Mouse (Mus musculus) limb, embryonic 14.5 days (tissue): ENCODE measurements at regions not wholly inside any gene's neighbourhood (a gene's known extent, or its start where the extent isn't known, plus 50 kb on each side); places are given as distances from the start of the nearest gene placed in this dataset.

Experiments
- ATAC-seq: fragments of 200-750 bp; cut with Nextera tagmentation; 2 replicates; pipeline ENCODE4 v1.8.0; 2017; ENCODE audit warnings: low read depth, moderate number of reproducible peaks, moderate TSS enrichment; ENCODE audit not compliant: low FRiP score
- DNase-seq: peaks from one replicate; pipeline ENCODE4 v3.0.0-alpha.2; 2015; ENCODE audit warnings: low spot score
- H3K27ac ChIP-seq: fragments of 300-500 bp; sonication (generic); replicated peaks from 2 replicates; pipeline ENCODE4 v1.5.1; 2014; ENCODE audit warnings: low read depth, mild to moderate bottlenecking, low read length, moderate library complexity, mixed read lengths
- H3K27me3 ChIP-seq: fragments of 300-500 bp; sonication (generic); 2 replicates; pipeline ENCODE4 v1.6.1; 2014; ENCODE audit warnings: low read length, mixed read lengths; ENCODE audit not compliant: control insufficient read depth, insufficient read depth
- H3K36me3 ChIP-seq: fragments of 300-500 bp; sonication (generic); 2 replicates; pipeline ENCODE4 v1.6.1; 2014; ENCODE audit warnings: mild to moderate bottlenecking, low read length, moderate library complexity, mixed read lengths; ENCODE audit not compliant: control insufficient read depth, insufficient read depth
- H3K4me1 ChIP-seq: fragments of 300-500 bp; sonication (generic); 2 replicates; pipeline ENCODE4 v1.6.1; 2014; ENCODE audit warnings: antibody characterized with exemption, low read length, mixed read lengths; ENCODE audit not compliant: control insufficient read depth, insufficient read depth
- H3K4me2 ChIP-seq: fragments of 300-500 bp; sonication (generic); replicated peaks from 2 replicates; pipeline ENCODE4 v1.6.1; 2014; ENCODE audit warnings: low read depth, mild to moderate bottlenecking, low read length, moderate library complexity; ENCODE audit not compliant: severe bottlenecking
- H3K4me3 ChIP-seq: fragments of 300-500 bp; sonication (generic); replicated peaks from 2 replicates; pipeline ENCODE4 v1.5.1; 2014; ENCODE audit warnings: low read length
- H3K9ac ChIP-seq: fragments of 300-500 bp; sonication (generic); 2 replicates; pipeline ENCODE4 v1.6.1; 2014; ENCODE audit warnings: mild to moderate bottlenecking, low read depth, low read length, moderate library complexity; ENCODE audit not compliant: severe bottlenecking
- H3K9me3 ChIP-seq: fragments of 300-500 bp; sonication (generic); 2 replicates; pipeline ENCODE4 v1.6.1; 2016; ENCODE audit warnings: low read length; ENCODE audit not compliant: control insufficient read depth
- POLR2A ChIP-seq: fragments of 200-500 bp; IDR thresholded peaks from 2 replicates; pipeline ENCODE4 v1.8.0; 2012; ENCODE audit warnings: inconsistent platforms, mild to moderate bottlenecking, moderate library complexity, borderline replicate concordance; ENCODE audit not compliant: insufficient read depth, insufficient read length; ENCODE audit errors: extremely low read depth
- WGBS: fragments of 180-500 bp; shearing (Covaris S2); extraction: QIAGEN DNeasy Blood & Tissue Kit; methylation state at CpG from one replicate; pipeline ENCODE4 v1.1.7; 2014; 5-methylcytosine and 5-hydroxymethylcytosine counted together

- Histone ChIP-seq H3K4me2 (no peak overlapping the region), H3K4me3 (no peak overlapping the region), H3K9ac (no peak overlapping the region), H3K4me1 (peaks cover 9% of the 10 kb centered on the region; the same call in 1 of the 2 replicates), H3K9me3 (no peaks in the 10 kb centered on the region), H3K36me3 (no peaks in the 10 kb centered on the region), H3K27ac (no peak overlapping the region), H3K27me3 (no peaks in the 10 kb centered on the region)
- WGBS: 35% methylated on average over 7 of the region's 7 CpGs
- ATAC-seq: no peak
- DNase-seq: no peak
- no peak for TF ChIP-seq POLR2A
Observed at GRCm38 (mm10) chr3:132566301-132566700, 63.3 kb upstream of the Gimd1 start.
